33 mouse cellular contexts compared by ENCODE assay signal in genomic region chr6:55285218-55285617, GRCm38 (mm10). TPM values are rescaled to one million over a fixed set of nuclear protein-coding genes. Genes with fewer than 3 reads are reported as not detected.
DNase-seq lines count a peak whose midpoint lies in the region; ATAC-seq and TF ChIP-seq lines count a peak whose summit lies in the region.
"Had no signal": no experiment of that assay in that cellular context is flagged by ENCODE, and none has a peak within 500 bp of the region (broad histone marks: within the 10 kb centered on the region; RNA-seq: fewer than 3 reads in every experiment).

No protein-coding gene starts in this region.

- POLR2A ChIA-PET in Patski (lab: Charles Lee): no interaction called here

- DNase-seq in hindbrain, postnatal 0 days (ENCODE audit: low spot score): no peak
- peak; percentile 41 for DNase-seq in Patski (ENCODE audit: low read depth, low spot score)
- DNase-seq in retina, postnatal 1 day: peak; percentile 71
- no peak for DNase-seq in layer of hippocampus, adult 9-10 months (ENCODE audit: low spot score)
- no peak for DNase-seq in adrenal gland, postnatal 4 days (ENCODE audit: low spot score in 2 of 2)
- DNase-seq: adrenal gland, adult 8-10 months; B cell, adult 2 months; cerebellum, adult 11 months; cerebellum, adult 9-10 months; cerebellum, postnatal 36 days; gastrocnemius, adult 2 months; gastrocnemius, postnatal 36 days; heart, adult 18-20 months; heart, postnatal 36 days; kidney, adult 11 months; kidney, postnatal 25 days; liver, embryonic 13.5 days; lung, adult 18-20 months; lung, postnatal 4 days; right cerebral cortex, postnatal 25 days; thymus, postnatal 14 days had no signal

- no peak overlapping the region for H3K4me2 ChIP-seq in hindbrain, postnatal 0 days (ENCODE audit: low read depth, low read length)
- H3K4me2 ChIP-seq in hindbrain, embryonic 12.5 days (replicated peaks): no peak overlapping the region
- no peak overlapping the region for H3K4me2 ChIP-seq in midbrain, embryonic 13.5 days (replicated peaks)
- H3K4me2 ChIP-seq: embryonic facial prominence, embryonic 12.5 days; forebrain, embryonic 15.5 days; heart, embryonic 11.5 days; kidney, embryonic 15.5 days; limb, embryonic 15.5 days; liver, embryonic 13.5 days; stomach, embryonic 15.5 days had no signal

- no peak for TF ChIP-seq CTCF in hindbrain, postnatal 0 days (IDR thresholded peaks at IDR 0.05; ENCODE audit: low read depth)
- no peak for TF ChIP-seq CTCF in Patski (IDR thresholded peaks at IDR 0.05)

- 53% methylated on average over 5 of the region's 5 CpGs for WGBS in hindbrain, postnatal 0 days
- WGBS in hindbrain, embryonic 12.5 days: 60% methylated on average over 5 of the region's 5 CpGs
- 29% methylated on average over 5 of the region's 5 CpGs for WGBS in midbrain, embryonic 13.5 days

- no peaks in the 10 kb centered on the region for H3K36me3 ChIP-seq in hindbrain, postnatal 0 days (ENCODE audit: insufficient read depth, low read length)
- no peaks in the 10 kb centered on the region; the same call in 1 of the 2 replicates for H3K36me3 ChIP-seq in hindbrain, embryonic 12.5 days
- peaks cover 30% of the 10 kb centered on the region for H3K36me3 ChIP-seq in midbrain, embryonic 13.5 days
- H3K36me3 ChIP-seq: forebrain, embryonic 15.5 days; liver, embryonic 13.5 days; stomach, embryonic 15.5 days had no signal

- H3K27me3 ChIP-seq in hindbrain, postnatal 0 days (ENCODE audit: insufficient read depth, low read length): no peaks in the 10 kb centered on the region
- no peaks in the 10 kb centered on the region for H3K27me3 ChIP-seq in hindbrain, embryonic 12.5 days
- no peaks in the 10 kb centered on the region for H3K27me3 ChIP-seq in Patski
- no peaks in the 10 kb centered on the region for H3K27me3 ChIP-seq in midbrain, embryonic 13.5 days
- H3K27me3 ChIP-seq: embryonic facial prominence, embryonic 12.5 days; forebrain, embryonic 15.5 days; kidney, embryonic 15.5 days; limb, embryonic 15.5 days; liver, embryonic 13.5 days; stomach, embryonic 15.5 days had no signal

- H3K9ac ChIP-seq in hindbrain, postnatal 0 days (replicated peaks; ENCODE audit: low read length): no peak overlapping the region
- no peak overlapping the region for H3K9ac ChIP-seq in hindbrain, embryonic 12.5 days
- no peak overlapping the region for H3K9ac ChIP-seq in midbrain, embryonic 13.5 days (replicated peaks)
- H3K9ac ChIP-seq: embryonic facial prominence, embryonic 12.5 days; forebrain, embryonic 15.5 days; kidney, embryonic 15.5 days; limb, embryonic 15.5 days; liver, embryonic 13.5 days; stomach, embryonic 15.5 days had no signal

- H3K4me3 ChIP-seq in hindbrain, postnatal 0 days (ENCODE audit: low read length): no peak overlapping the region
- no peak overlapping the region for H3K4me3 ChIP-seq in hindbrain, embryonic 12.5 days
- no peak overlapping the region for H3K4me3 ChIP-seq in midbrain, embryonic 13.5 days (replicated peaks)
- H3K4me3 ChIP-seq: embryonic facial prominence, embryonic 12.5 days; forebrain, embryonic 15.5 days; gastrocnemius, adult 2 months; kidney, embryonic 15.5 days; limb, embryonic 10.5 days; limb, embryonic 15.5 days; liver, embryonic 13.5 days; megakaryocyte, embryonic 14.5 days; stomach, embryonic 15.5 days had no signal

- no peaks in the 10 kb centered on the region for H3K9me3 ChIP-seq in hindbrain, postnatal 0 days (ENCODE audit: low read length)
- peaks cover 7% of the 10 kb centered on the region for H3K9me3 ChIP-seq in hindbrain, embryonic 12.5 days (replicated peaks)
- peaks cover 8% of the 10 kb centered on the region; the same call in 1 of the 2 replicates for H3K9me3 ChIP-seq in midbrain, embryonic 13.5 days
- H3K9me3 ChIP-seq: forebrain, embryonic 15.5 days; kidney, embryonic 15.5 days; limb, embryonic 10.5 days; limb, embryonic 15.5 days; liver, embryonic 13.5 days; stomach, embryonic 15.5 days had no signal

- in situ Hi-C loops in Patski (cut with MboI; ENCODE audit: low pct_unique_long_range_greater_than_20kb): no loop called here

- no peaks in the 10 kb centered on the region for H3K4me1 ChIP-seq in hindbrain, postnatal 0 days (ENCODE audit: insufficient read depth, low read length)
- H3K4me1 ChIP-seq in hindbrain, embryonic 12.5 days: no peaks in the 10 kb centered on the region
- peaks cover 13% of the 10 kb centered on the region for H3K4me1 ChIP-seq in midbrain, embryonic 13.5 days (replicated peaks)
- H3K4me1 ChIP-seq: forebrain, embryonic 15.5 days; stomach, embryonic 15.5 days had no signal

- H3K27ac ChIP-seq in hindbrain, postnatal 0 days: no peak overlapping the region
- H3K27ac ChIP-seq in hindbrain, embryonic 12.5 days: no peak overlapping the region
- H3K27ac ChIP-seq in midbrain, embryonic 13.5 days: no peak overlapping the region
- H3K27ac ChIP-seq: embryonic facial prominence, embryonic 12.5 days; forebrain, embryonic 15.5 days; gastrocnemius, adult 2 months; kidney, embryonic 15.5 days; limb, embryonic 10.5 days; limb, embryonic 15.5 days; liver, embryonic 13.5 days; stomach, embryonic 15.5 days had no signal

- CTCF ChIA-PET in Patski (lab: Charles Lee): interaction anchor here (1.3 kb wide), 1 partner anchor 73 kb away, joined by 5 read pairs; no protein-coding TSS in a partner anchor

- 0 out of 2 replicates have a peak, but pooled peaks have one; percentile 39 for ATAC-seq in hindbrain, postnatal 0 days
- ATAC-seq in hindbrain, embryonic 12.5 days (ENCODE audit: low FRiP score): no peak
- ATAC-seq in Patski: no peak
- peak; percentile 55 for ATAC-seq in midbrain, embryonic 13.5 days
- ATAC-seq: forebrain, embryonic 15.5 days; inflammation-experienced regulatory T-cells, adult 6 months; lung, postnatal 0 days had no signal

RNA-seq across cellular contexts. Expression of gene Aqp1, which starts 51.0 kb away (rescaled TPM):
- 17.0 and 32.6 TPM in 2 replicates for total RNA-seq in hindbrain, postnatal 0 days (2014; rRNA removed)
- polyA plus RNA-seq in hindbrain, postnatal 0 days (2015; fragmentation: Nextera tagmentation; extraction: Ambion mirVana): 19.5 and 21.7 TPM in 2 replicates
- polyA plus RNA-seq in hindbrain, embryonic 12.5 days (2016; fragmentation: Nextera tagmentation; extraction: Ambion mirVana): 11.9 and 12.7 TPM in 2 replicates
- polyA plus RNA-seq in Patski (2021): 259 TPM
- polyA plus RNA-seq in midbrain, embryonic 13.5 days (2015; fragmentation: Nextera tagmentation; extraction: Ambion mirVana): 1.7 and 1.8 TPM in 2 replicates
- 10 to 100 TPM; 71.4 to 78.1 TPM for total RNA-seq in adrenal gland, postnatal 4 days (2021)
- polyA plus RNA-seq: inflammation-experienced regulatory T-cells, adult 6 months had no signal

Comparison
In these comparisons a context has a peak if more than half of its experiments do, and no peak if none do; other contexts are left out.
1. ATAC-seq: peak in hindbrain, postnatal 0 days (single experiment) and midbrain, embryonic 13.5 days (single experiment); none in hindbrain, embryonic 12.5 days (single experiment) and Patski (single experiment).
2. DNase-seq: peak in Patski (single experiment) and retina, postnatal 1 day (single experiment); none in hindbrain, postnatal 0 days (single experiment), layer of hippocampus, adult 9-10 months (single experiment) and adrenal gland, postnatal 4 days (0 of 2).
3. RNA of gene Aqp1, which starts 51.0 kb away (polyA plus RNA-seq): 259 TPM in Patski (single experiment); 19.5 to 21.7 TPM in hindbrain, postnatal 0 days, 11.9 to 12.7 TPM in hindbrain, embryonic 12.5 days and 1.7 to 1.8 TPM in midbrain, embryonic 13.5 days; every median in the first group is over 10 times any median in the second.